Mouse (Mus musculus) adrenal gland, adult 18-20 months (tissue): ENCODE measurements around the gene Ak4. TPM values are rescaled to one million over a fixed set of nuclear protein-coding genes. Genes with fewer than 3 reads are reported as not detected.

Experiments
- DNase-seq, 2 experiments: peaks; one replicate each; pipeline ENCODE4 v3.0.0; 2021 to 2022; ENCODE audit warnings: low spot score in 2 of 2
- total RNA-seq, 2 experiments: library from RNA; stranded (reverse); gene quantifications; 1 replicate in 1 of 2; 2 replicates in 1 of 2; pipeline ENCODE4 v1.2.3; 2021

The Ak4 gene
- total RNA-seq, 2 experiments from 2014 or later = 6.9 to 8.4 TPM

GRCm38 (mm10) chr4:101510111-101510903 lies 91.2 kb downstream of the Ak4 start:
- no peak for DNase-seq

- no peak for DNase-seq
Observed at GRCm38 (mm10) chr4:101510904-101511210, 91.8 kb downstream of the Ak4 start.

GRCm38 (mm10) chr4:101511768-101512521 lies 92.9 kb downstream of the Ak4 start:
- DNase-seq = no peak

GRCm38 (mm10) chr4:101513251-101513650 lies 94.2 kb downstream of the Ak4 start:
- no peak for DNase-seq

- no peak for DNase-seq
Observed at GRCm38 (mm10) chr4:101515853-101516252, 96.8 kb downstream of the Ak4 start.

Other genes with a start within 250 kb of the Ak4 start
- 100 to 1,000 TPM; 111 to 141 TPM for gene Jak1, start 154.0 kb upstream of the Ak4 start, total RNA-seq
- gene Dnajc6, start 77.4 kb downstream of the Ak4 start, total RNA-seq = 1 to 10 TPM; 5.0 to 5.4 TPM
- gene Leprot, start 228.4 kb downstream of the Ak4 start, total RNA-seq = 10 to 100 TPM; 45.0 to 74.5 TPM